Mouse (Mus musculus) liver, embryonic 16.5 days (tissue): ENCODE measurements around the gene Atn1. TPM values are rescaled to one million over a fixed set of nuclear protein-coding genes. Genes with fewer than 3 reads are reported as not detected.

ENCODE experiments used
- ATAC-seq: fragments of 200-750 bp; cut with Nextera tagmentation; 2 replicates; pipeline ENCODE4 v1.8.0; 2017; ENCODE audit warnings: low read depth, mild to moderate bottlenecking, moderate number of reproducible peaks, moderate library complexity
- H3K27ac ChIP-seq: fragments of 300-500 bp; sonication (generic); 2 replicates; pipeline ENCODE4 v1.5.1; 2014; ENCODE audit warnings: mild to moderate bottlenecking, low read length
- H3K27me3 ChIP-seq: fragments of 300-500 bp; sonication (generic); 2 replicates; pipeline ENCODE4 v1.6.1; 2014; ENCODE audit warnings: low read depth, low read length, mixed read lengths; ENCODE audit not compliant: control insufficient read depth, insufficient read depth
- H3K36me3 ChIP-seq: fragments of 300-500 bp; sonication (generic); 2 replicates; pipeline ENCODE4 v1.6.1; 2014; ENCODE audit warnings: mild to moderate bottlenecking; ENCODE audit not compliant: control insufficient read depth, insufficient read depth
- H3K4me1 ChIP-seq: fragments of 300-500 bp; sonication (generic); 2 replicates; pipeline ENCODE4 v1.6.1; 2014; ENCODE audit warnings: low read depth, low read length, mixed read lengths; ENCODE audit not compliant: control insufficient read depth
- H3K4me2 ChIP-seq: fragments of 300-500 bp; sonication (generic); 2 replicates; pipeline ENCODE4 v1.6.1; 2014; ENCODE audit warnings: low read depth, low read length, mixed read lengths
- H3K4me3 ChIP-seq: fragments of 300-500 bp; sonication (generic); 2 replicates; pipeline ENCODE4 v1.5.1; 2014; ENCODE audit warnings: low read depth, mild to moderate bottlenecking, low read length
- H3K9ac ChIP-seq: fragments of 300-500 bp; sonication (generic); 2 replicates; pipeline ENCODE4 v1.6.1; 2014; ENCODE audit warnings: low read depth, low read length
- H3K9me3 ChIP-seq: fragments of 300-500 bp; sonication (generic); replicated peaks from 2 replicates; pipeline ENCODE4 v1.6.1; 2016; ENCODE audit warnings: low read length; ENCODE audit not compliant: control insufficient read depth
- WGBS: fragments of 180-500 bp; shearing (Covaris S2); extraction: QIAGEN DNeasy Blood & Tissue Kit; methylation state at CpG from one replicate; pipeline ENCODE4 v1.1.7; 2014; ENCODE audit not compliant: insufficient replicate concordance; 5-methylcytosine and 5-hydroxymethylcytosine counted together
- polyA plus RNA-seq: library from polyadenylated mRNA; unstranded; fragments of >200 nt; fragmentation: Nextera tagmentation; extraction: Ambion mirVana; gene quantifications from 2 replicates; pipeline ENCODE4 v1.2.1, GENCODE M21; 2015

The Atn1 gene
- polyA plus RNA-seq, 1 experiment from 2014 or later = 1.7 TPM

GRCm38 (mm10) chr6:124739231-124739796 is 17.0 kb downstream of the Atn1 start:
- H3K4me2 ChIP-seq = peak overlapping the region; percentile 95; the same call in 1 of the 2 replicates
- no peak for ATAC-seq
- H3K9me3 ChIP-seq = no peaks in the 10 kb centered on the region
- no peak overlapping the region for H3K4me3 ChIP-seq
- peak overlapping the region; percentile 96 for H3K27ac ChIP-seq
- H3K27me3 ChIP-seq = no peaks in the 10 kb centered on the region
- no peaks in the 10 kb centered on the region for H3K36me3 ChIP-seq
- H3K4me1 ChIP-seq = peaks cover 30% of the 10 kb centered on the region
- peak overlapping the region; percentile 75; the same call in 1 of the 2 replicates for H3K9ac ChIP-seq
- 69% methylated on average over 10 of the region's 10 CpGs for WGBS

DNA sequence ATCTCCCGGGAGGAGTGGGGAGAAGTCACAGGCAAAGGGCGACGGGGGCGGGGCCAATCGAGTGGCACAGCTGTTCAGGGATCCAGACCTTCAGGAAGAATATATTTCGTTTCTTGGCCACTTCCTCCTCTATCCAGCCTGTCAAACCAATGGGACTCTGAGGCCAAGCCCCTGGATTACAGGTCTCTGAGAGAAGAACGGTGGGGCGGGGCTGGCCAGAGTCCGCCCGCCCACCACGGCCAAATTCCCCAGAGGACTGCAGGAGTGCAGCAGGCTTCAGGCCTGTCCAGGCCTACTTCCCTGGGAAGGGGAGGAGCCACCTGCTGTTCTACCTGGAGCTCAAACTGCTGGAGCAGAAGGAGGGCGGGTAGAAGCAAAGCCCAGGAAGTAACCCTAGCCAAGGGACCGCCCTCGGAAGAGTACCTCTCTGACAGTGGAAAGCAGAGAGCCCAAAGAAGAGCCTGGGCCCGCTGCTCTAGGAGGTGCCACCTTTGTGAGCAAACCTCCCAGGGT is 17.8 kb downstream of the Atn1 start, which contains the start of gene Ptpn6:
Gene Ptpn6 (minus strand): TSS at position 204 of the 513 bp plus-strand sequence.
- peaks cover 30% of the 10 kb centered on the region for H3K4me1 ChIP-seq
- H3K9ac ChIP-seq = peak within 1 kb of the TSS; percentile 75
- ATAC-seq = peak; percentile 61
- H3K36me3 ChIP-seq = no peaks in the 10 kb centered on the region
- H3K4me3 ChIP-seq = peak within 1 kb of the TSS; percentile 37
- peak within 1 kb of the TSS; percentile 96 for H3K27ac ChIP-seq
- WGBS = 21% methylated on average over 15 of the region's 15 CpGs
- no peaks in the 10 kb centered on the region for H3K27me3 ChIP-seq
- H3K4me2 ChIP-seq = peak within 1 kb of the TSS; percentile 95
- H3K9me3 ChIP-seq = no peaks in the 10 kb centered on the region

DNA sequence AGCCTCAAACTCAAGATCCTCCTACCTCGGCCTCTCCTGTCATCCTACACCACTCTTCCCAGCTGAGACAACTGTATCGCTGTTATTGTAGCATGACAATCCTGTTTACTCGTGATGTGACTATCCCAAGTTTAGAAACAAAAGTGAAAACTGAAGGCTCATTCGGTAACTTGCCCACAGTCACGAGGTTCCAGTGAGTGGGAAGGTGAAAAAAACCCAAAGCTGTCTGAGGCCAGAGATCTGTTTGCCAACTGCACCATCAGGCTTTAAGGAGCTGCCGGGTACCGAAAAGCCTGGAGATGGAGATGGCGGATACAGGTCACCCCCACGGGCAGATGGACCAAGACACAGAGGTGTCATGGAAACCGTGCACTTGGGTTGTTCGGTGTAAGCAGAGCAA is 19.3 kb downstream of the Atn1 start:
- Histone ChIP-seq H3K36me3 (no peaks in the 10 kb centered on the region), H3K27me3 (no peaks in the 10 kb centered on the region), H3K4me2 (no peak overlapping the region), H3K4me3 (no peak overlapping the region), H3K27ac (no peak overlapping the region), H3K9me3 (no peaks in the 10 kb centered on the region), H3K9ac (no peak overlapping the region), H3K4me1 (peaks cover 37% of the 10 kb centered on the region)
- 79% methylated on average over 11 of the region's 11 CpGs for WGBS
- no peak for ATAC-seq

- no peak overlapping the region for H3K4me2 ChIP-seq
- peaks cover 20% of the 10 kb centered on the region for H3K4me1 ChIP-seq
- H3K9ac ChIP-seq = no peak overlapping the region
- no peak overlapping the region for H3K4me3 ChIP-seq
- H3K9me3 ChIP-seq = no peaks in the 10 kb centered on the region
- no peaks in the 10 kb centered on the region for H3K36me3 ChIP-seq
- H3K27ac ChIP-seq = no peak overlapping the region
- ATAC-seq = no peak
- H3K27me3 ChIP-seq = no peaks in the 10 kb centered on the region
- 61% methylated on average over 3 of the region's 3 CpGs for WGBS
Measured at GRCm38 (mm10) chr6:124734417-124734816, 21.9 kb downstream of the Atn1 start.

- peak overlapping the region; percentile 24; the same call in 1 of the 2 replicates for H3K4me2 ChIP-seq
Measured at GRCm38 (mm10) chr6:124732476-124733370, 23.6 kb downstream of the Atn1 start.

DNA sequence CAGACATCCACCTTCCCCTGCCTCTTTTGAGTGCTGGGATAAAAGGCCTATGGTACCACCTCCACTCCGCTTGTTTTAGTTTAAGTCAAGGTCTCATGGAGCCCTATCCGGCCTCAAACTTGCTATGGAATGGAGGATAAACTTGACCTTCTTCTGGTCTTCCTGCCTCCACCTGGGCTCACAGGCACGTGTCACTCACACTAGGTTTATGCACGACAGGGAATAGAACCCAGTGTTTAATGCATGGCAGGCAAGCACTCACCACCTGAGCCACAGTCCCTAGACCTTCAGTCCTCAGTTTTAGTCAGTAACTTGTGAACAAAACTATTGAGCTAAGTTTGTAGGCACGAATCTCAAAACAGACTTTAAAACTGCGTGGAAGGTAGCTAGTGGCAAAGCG is 25.3 kb downstream of the Atn1 start:
- ATAC-seq = no peak
- Histone ChIP-seq H3K4me2 (0 out of 2 replicates have a peak overlapping the region, but pooled peaks have one; percentile 4), H3K9ac (no peak overlapping the region), H3K4me1 (peaks cover 7% of the 10 kb centered on the region), H3K36me3 (no peaks in the 10 kb centered on the region), H3K4me3 (no peak overlapping the region), H3K9me3 (no peaks in the 10 kb centered on the region), H3K27ac (no peak overlapping the region), H3K27me3 (no peaks in the 10 kb centered on the region)
- 64% methylated on average over 7 of the region's 7 CpGs for WGBS

More at GRCm38 (mm10) chr6:124732476-124733370, 23.6 kb downstream of the Atn1 start:
- peaks cover 7% of the 10 kb centered on the region for H3K4me1 ChIP-seq
- peak overlapping the region; percentile 50 for H3K4me3 ChIP-seq
- no peaks in the 10 kb centered on the region for H3K9me3 ChIP-seq
- H3K9ac ChIP-seq = peak overlapping the region; percentile 57
- WGBS = 19% methylated on average over 19 of the region's 19 CpGs
- H3K27ac ChIP-seq = peak overlapping the region; percentile 56
- no peaks in the 10 kb centered on the region for H3K36me3 ChIP-seq
- no peaks in the 10 kb centered on the region for H3K27me3 ChIP-seq
- ATAC-seq = peak; percentile 72

DNA sequence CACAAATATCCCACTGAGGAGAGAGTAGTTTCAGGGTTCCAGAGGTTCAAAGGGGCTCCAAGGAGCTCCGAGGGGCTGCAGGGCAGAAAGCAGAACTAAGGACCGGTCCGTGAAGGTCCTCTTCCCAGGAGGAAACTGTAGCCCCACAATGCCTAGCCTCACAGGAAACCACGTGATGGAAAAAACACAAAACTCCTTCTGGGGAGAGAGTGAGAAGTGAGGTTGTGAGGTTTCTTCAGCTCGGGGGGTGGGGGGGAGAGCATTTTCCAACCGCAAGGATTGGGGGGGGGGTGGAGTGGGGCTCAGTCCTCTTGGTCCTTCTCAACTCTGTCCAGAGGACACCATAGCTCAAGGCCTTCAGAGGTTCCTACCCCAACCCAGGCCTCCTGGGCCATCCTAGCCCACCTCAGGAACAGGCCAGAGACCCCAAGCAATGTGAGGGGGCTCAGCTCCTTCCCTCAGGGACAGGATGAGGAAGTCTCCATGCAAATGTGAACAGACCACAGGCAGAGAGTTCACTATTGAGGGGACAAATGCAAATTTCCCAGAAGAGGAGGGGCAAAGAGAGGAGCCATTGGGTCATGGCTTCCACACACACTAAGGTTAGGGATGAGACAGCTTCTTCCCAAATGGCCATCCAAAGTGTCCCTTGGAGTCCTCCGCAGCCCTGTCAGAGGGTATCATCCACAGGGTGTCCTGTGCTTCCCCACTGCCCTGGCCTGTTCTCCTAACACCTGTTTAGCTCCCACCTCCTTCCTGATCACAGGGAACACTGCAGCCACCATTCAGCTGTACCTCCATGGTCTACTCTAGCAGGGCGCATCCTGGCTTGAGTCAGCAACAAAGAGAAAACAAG is 26.2 kb downstream of the Atn1 start:
- Histone ChIP-seq H3K4me1 (peaks cover 7% of the 10 kb centered on the region), H3K9me3 (no peaks in the 10 kb centered on the region), H3K4me3 (no peak overlapping the region), H3K27me3 (no peaks in the 10 kb centered on the region), H3K4me2 (peak overlapping the region; percentile 34; the same call in 1 of the 2 replicates), H3K9ac (no peak overlapping the region), H3K27ac (peak overlapping the region; percentile 37), H3K36me3 (no peaks in the 10 kb centered on the region)
- WGBS = 36% methylated on average over 8 of the region's 8 CpGs
- peak; percentile 24; the same call in 1 of the 2 replicates for ATAC-seq

- Histone ChIP-seq H3K27me3 (no peaks in the 10 kb centered on the region), H3K4me3 (no peak overlapping the region), H3K27ac (no peak overlapping the region), H3K4me1 (peaks cover 15% of the 10 kb centered on the region), H3K9ac (no peak overlapping the region), H3K9me3 (no peaks in the 10 kb centered on the region), H3K4me2 (no peak overlapping the region), H3K36me3 (no peaks in the 10 kb centered on the region)
- no peak for ATAC-seq
- 78% methylated on average over 10 of the region's 10 CpGs for WGBS
Measured at GRCm38 (mm10) chr6:124728621-124729020, 27.7 kb downstream of the Atn1 start.
